Mouse (Mus musculus): ENCODE results near the gene Zswim3. TPM values are rescaled to one million over a fixed set of nuclear protein-coding genes. Genes with fewer than 3 reads are reported as not detected.

The Zswim3 gene
- polyA plus RNA-seq (2014; fragmentation: Nextera tagmentation; extraction: Ambion mirVana) = 8.9 and 11.4 TPM in 2 replicates

DNA sequence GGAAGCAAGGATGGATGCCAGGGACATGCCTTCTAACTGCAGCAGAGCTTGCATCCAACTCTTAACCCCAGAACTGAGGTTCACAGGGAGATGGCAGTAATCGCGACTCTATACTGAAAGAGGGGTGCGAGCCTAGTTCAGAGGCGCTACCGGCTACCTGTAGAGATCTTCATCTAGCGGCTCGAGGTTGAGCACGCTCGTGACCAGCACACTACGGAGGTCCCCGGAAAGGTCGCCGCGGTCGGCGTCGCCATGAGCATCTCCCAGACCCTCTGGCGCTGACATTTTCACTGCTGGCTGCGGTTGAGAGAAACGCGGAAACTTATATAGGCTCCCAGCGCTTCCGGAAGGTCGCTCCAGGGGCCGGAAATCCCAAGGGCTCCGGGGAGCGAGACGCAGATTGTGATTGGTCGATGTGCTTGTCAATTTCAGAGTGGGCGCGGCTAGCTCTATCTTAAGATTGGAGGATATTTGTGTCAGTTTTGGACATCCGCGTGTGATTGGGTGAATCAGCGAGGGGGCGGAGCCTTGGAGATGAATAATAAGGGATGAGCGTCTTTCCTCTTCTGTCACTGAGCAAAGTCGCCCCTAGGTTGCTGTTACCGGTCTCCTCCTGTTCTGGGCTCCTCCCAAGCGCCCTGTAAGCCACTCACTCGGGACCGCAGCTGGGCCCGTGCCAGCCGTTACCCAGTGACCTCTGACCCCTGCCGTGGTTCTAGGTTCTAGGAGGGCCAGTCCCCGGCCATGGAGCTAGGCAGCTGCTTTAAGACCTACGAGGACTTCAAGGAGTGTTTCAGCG, at the start of gene Zswim3, which contains the start of gene Acot8:
TSS of gene Zswim3 (plus strand) at position 566 of the 799 bp plus-strand sequence.
TSS of gene Acot8 (minus strand) at position 350 of the 799 bp plus-strand sequence.
- Histone ChIP-seq H3K4me3 (ENCODE audit: low read depth, low read length) (peak within 1 kb of the TSS; percentile 91), H3K9me3 (ENCODE audit: control insufficient read depth, low read length) (no peaks in the 10 kb centered on the region), H3K27ac (ENCODE audit: low read depth) (peak within 1 kb of the TSS; percentile 81), H3K9ac (ENCODE audit: low read length) (peak within 1 kb of the TSS; percentile 82), H3K4me2 (ENCODE audit: low read length) (peak within 1 kb of the TSS; percentile 97), H3K36me3 (ENCODE audit: control insufficient read depth, insufficient read depth, low read length) (peaks cover 17% of the 10 kb centered on the region), H3K4me1 (replicated peaks; ENCODE audit: control insufficient read depth, insufficient read depth, low read length) (peaks cover 12% of the 10 kb centered on the region), H3K27me3 (replicated peaks; ENCODE audit: control insufficient read depth, insufficient read depth, low read length) (no peaks in the 10 kb centered on the region)
- under 1% methylated on average over 47 of the region's 47 CpGs for WGBS
- DNase-seq (ENCODE audit: low spot score) = peak; percentile 99
- ATAC-seq (replicated peaks; ENCODE audit: low FRiP score, low TSS enrichment, low read depth) = peak; percentile 96

DNA sequence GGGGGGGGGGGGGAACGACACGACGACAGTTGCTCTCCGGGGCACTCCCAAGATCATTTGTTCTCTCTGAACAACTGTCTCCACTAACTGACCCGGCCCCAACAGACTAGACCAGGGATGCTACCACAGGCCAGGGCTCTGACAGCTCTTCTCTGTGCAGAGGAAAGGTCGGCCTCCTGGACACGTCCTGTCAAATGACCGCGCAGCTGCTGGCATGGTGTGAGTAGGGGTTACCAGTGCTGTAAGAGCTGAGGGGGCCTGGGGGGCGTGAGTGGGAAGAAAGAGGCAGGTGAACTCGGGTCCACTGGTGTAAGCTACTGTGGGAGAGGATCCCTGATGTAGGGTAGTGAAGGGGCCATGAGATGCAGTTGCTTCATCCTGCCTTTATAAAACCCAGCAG, 47.1 kb upstream of the Zswim3 start:
- no peak overlapping the region for H3K9ac ChIP-seq (ENCODE audit: low read length)
- H3K36me3 ChIP-seq (ENCODE audit: control insufficient read depth, insufficient read depth, low read length) = peaks cover 99% of the 10 kb centered on the region
- DNase-seq (ENCODE audit: low spot score) (no peak), ATAC-seq (replicated peaks; ENCODE audit: low FRiP score, low TSS enrichment, low read depth) (no peak)
- no peaks in the 10 kb centered on the region for H3K27me3 ChIP-seq (replicated peaks; ENCODE audit: control insufficient read depth, insufficient read depth, low read length)
- no peaks in the 10 kb centered on the region for H3K9me3 ChIP-seq (ENCODE audit: control insufficient read depth, low read length)
- no peak overlapping the region for H3K4me2 ChIP-seq (ENCODE audit: low read length)
- H3K4me3 ChIP-seq (ENCODE audit: low read depth, low read length) = no peak overlapping the region
- 91% methylated on average over 11 of the region's 11 CpGs for WGBS
- H3K27ac ChIP-seq (ENCODE audit: low read depth) = no peak overlapping the region
- H3K4me1 ChIP-seq (replicated peaks; ENCODE audit: control insufficient read depth, insufficient read depth, low read length) = no peaks in the 10 kb centered on the region

DNA sequence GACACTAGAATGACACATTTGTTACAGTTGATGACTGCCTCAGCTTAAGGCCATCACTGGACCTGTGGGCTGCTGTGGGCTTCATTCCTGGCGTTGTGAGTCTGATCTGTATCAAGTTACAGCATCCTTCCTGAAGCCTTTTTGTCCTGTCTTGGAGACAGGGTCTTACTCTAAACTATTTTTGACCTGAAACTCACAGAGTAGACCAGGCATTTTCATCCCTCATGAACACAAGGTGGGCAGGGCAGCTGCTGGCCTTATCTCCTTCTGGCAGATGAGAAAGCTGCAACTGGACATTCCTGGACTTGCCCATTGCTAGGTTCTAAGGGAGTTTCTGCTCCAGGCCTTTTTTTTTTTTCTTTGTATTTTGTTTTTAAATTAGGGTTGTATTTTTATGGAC, 46.2 kb upstream of the Zswim3 start:
- ATAC-seq (replicated peaks; ENCODE audit: low FRiP score, low TSS enrichment, low read depth) = no peak
- Histone ChIP-seq H3K9me3 (ENCODE audit: control insufficient read depth, low read length) (no peaks in the 10 kb centered on the region), H3K4me3 (ENCODE audit: low read depth, low read length) (no peak overlapping the region), H3K36me3 (ENCODE audit: control insufficient read depth, insufficient read depth, low read length) (peaks cover 100% of the 10 kb centered on the region), H3K4me1 (replicated peaks; ENCODE audit: control insufficient read depth, insufficient read depth, low read length) (no peaks in the 10 kb centered on the region), H3K4me2 (ENCODE audit: low read length) (no peak overlapping the region), H3K27me3 (replicated peaks; ENCODE audit: control insufficient read depth, insufficient read depth, low read length) (no peaks in the 10 kb centered on the region), H3K27ac (ENCODE audit: low read depth) (no peak overlapping the region), H3K9ac (ENCODE audit: low read length) (no peak overlapping the region)
- 81% methylated on average over 1 of the region's 1 CpGs for WGBS
- no peak for DNase-seq (ENCODE audit: low spot score)

DNA sequence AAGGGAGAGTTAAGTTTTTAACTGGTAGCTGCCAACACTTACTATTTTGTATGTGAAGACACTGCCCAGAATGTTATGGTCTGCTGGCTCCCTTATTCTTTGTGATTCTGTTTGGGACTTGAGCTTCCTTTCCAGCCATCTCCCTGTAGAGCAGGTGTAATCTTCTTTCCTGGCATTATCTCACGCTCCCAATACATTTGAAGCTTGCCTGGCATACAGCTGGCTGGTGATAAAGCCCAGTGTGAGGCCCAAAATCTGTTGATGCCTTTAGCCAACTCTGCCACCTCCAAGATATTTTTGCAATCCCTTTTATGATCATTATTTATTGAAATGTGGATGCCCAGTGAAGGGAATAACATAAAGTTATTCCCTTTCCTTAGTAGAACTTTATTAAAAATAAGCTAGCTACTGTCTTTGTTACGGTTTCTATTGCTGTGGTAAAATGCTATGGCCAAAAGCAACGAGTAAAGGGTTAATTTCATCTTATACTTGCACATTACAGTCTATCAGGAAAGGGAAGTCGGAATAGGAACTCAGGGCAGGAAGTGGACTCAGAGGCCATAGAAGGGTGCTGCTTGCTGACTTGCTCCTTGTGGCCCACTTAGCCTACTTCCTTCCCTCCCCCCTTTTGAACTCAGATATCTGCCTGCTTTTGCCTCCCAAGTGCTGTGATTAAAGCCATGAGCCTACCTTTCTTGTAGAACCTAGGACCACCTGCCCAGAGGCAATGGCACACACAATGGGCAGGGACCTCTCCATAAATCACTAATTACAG, 44.7 kb upstream of the Zswim3 start:
- H3K27me3 ChIP-seq (replicated peaks; ENCODE audit: control insufficient read depth, insufficient read depth, low read length) = no peaks in the 10 kb centered on the region
- ATAC-seq (replicated peaks; ENCODE audit: low FRiP score, low TSS enrichment, low read depth) (no peak), DNase-seq (ENCODE audit: low spot score) (no peak)
- no peak overlapping the region for H3K4me3 ChIP-seq (ENCODE audit: low read depth, low read length)
- 90% methylated on average over 4 of the region's 4 CpGs for WGBS
- no peak overlapping the region for H3K4me2 ChIP-seq (ENCODE audit: low read length)
- H3K4me1 ChIP-seq (replicated peaks; ENCODE audit: control insufficient read depth, insufficient read depth, low read length) = no peaks in the 10 kb centered on the region
- no peak overlapping the region for H3K9ac ChIP-seq (ENCODE audit: low read length)
- no peaks in the 10 kb centered on the region for H3K9me3 ChIP-seq (ENCODE audit: control insufficient read depth, low read length)
- no peak overlapping the region for H3K27ac ChIP-seq (ENCODE audit: low read depth)
- H3K36me3 ChIP-seq (ENCODE audit: control insufficient read depth, insufficient read depth, low read length) = peaks cover 94% of the 10 kb centered on the region

DNA sequence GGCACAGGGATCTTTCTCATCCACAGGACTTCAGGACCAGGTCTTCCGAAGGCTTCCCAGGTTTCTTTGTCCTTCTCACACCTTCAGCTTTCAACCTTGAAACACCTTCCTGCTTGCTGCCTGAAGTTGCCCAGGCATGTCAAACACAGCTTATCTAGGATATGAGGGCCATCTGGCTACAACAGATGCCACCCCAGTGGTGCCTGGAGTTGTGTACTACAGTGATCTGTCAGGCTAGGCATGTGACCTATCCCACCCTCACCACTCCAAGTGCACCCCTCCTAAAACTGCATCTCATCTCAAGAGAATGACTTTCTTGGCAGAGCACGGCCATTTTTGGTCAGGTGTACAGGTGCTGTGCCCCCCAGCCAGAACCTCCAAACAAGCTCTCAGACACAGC, 43.4 kb upstream of the Zswim3 start:
- H3K9ac ChIP-seq (ENCODE audit: low read length) = no peak overlapping the region
- no peak overlapping the region for H3K4me3 ChIP-seq (ENCODE audit: low read depth, low read length)
- no peak for ATAC-seq (replicated peaks; ENCODE audit: low FRiP score, low TSS enrichment, low read depth)
- H3K27ac ChIP-seq (ENCODE audit: low read depth) = no peak overlapping the region
- peaks cover 93% of the 10 kb centered on the region for H3K36me3 ChIP-seq (ENCODE audit: control insufficient read depth, insufficient read depth, low read length)
- no peaks in the 10 kb centered on the region for H3K4me1 ChIP-seq (replicated peaks; ENCODE audit: control insufficient read depth, insufficient read depth, low read length)
- H3K4me2 ChIP-seq (ENCODE audit: low read length) = no peak overlapping the region
- DNase-seq (ENCODE audit: low spot score) = no peak
- WGBS = 94% methylated on average over 2 of the region's 2 CpGs
- H3K27me3 ChIP-seq (replicated peaks; ENCODE audit: control insufficient read depth, insufficient read depth, low read length) = no peaks in the 10 kb centered on the region
- no peaks in the 10 kb centered on the region for H3K9me3 ChIP-seq (ENCODE audit: control insufficient read depth, low read length)

DNA sequence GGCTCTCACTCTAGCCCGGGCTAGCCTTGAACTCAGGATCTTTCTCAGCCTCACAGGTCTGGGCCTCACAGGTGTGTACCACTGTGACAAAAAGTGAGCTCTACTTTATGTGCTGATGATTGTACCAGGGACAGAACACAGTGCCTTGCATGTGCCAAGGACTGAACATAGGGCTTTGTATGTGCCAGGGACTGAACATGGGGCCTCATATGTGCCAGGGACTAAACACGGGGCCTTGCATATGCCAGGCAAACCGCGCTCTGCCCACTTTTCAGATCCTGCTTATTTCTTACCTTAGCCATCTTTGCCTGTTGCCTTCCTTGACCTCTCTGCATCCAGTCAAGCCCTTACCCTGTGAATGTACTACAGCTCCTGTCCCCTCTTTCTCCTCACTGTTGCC, 42.9 kb upstream of the Zswim3 start:
- DNase-seq (ENCODE audit: low spot score) (no peak), ATAC-seq (replicated peaks; ENCODE audit: low FRiP score, low TSS enrichment, low read depth) (no peak)
- Histone ChIP-seq H3K27ac (ENCODE audit: low read depth) (no peak overlapping the region), H3K36me3 (ENCODE audit: control insufficient read depth, insufficient read depth, low read length) (peaks cover 93% of the 10 kb centered on the region), H3K4me3 (ENCODE audit: low read depth, low read length) (no peak overlapping the region), H3K9me3 (ENCODE audit: control insufficient read depth, low read length) (no peaks in the 10 kb centered on the region), H3K4me2 (ENCODE audit: low read length) (no peak overlapping the region), H3K9ac (ENCODE audit: low read length) (no peak overlapping the region), H3K27me3 (replicated peaks; ENCODE audit: control insufficient read depth, insufficient read depth, low read length) (no peaks in the 10 kb centered on the region), H3K4me1 (replicated peaks; ENCODE audit: control insufficient read depth, insufficient read depth, low read length) (no peaks in the 10 kb centered on the region)
- WGBS = 99% methylated on average over 4 of the region's 4 CpGs

DNA sequence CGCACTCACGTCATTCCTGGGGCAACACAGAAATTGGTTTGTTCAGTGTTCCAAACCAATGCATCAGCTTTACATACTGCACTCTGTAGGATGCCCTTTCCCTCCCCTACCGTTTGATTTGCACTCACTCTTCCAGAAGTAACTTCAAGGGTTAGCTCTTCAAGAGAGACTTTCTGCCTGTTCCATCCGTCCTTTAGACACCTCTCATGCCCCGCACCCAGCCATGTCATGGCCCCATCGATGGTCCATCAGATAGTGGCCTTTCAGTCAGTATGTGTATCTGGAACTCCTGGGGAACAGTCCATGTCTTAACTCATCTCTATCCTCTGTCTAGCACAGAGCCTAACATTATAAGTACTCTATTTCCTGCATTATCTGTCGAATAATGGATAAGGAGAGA, 42.3 kb upstream of the Zswim3 start:
- H3K36me3 ChIP-seq (ENCODE audit: control insufficient read depth, insufficient read depth, low read length) = peaks cover 93% of the 10 kb centered on the region
- H3K27me3 ChIP-seq (replicated peaks; ENCODE audit: control insufficient read depth, insufficient read depth, low read length) = no peaks in the 10 kb centered on the region
- no peaks in the 10 kb centered on the region for H3K9me3 ChIP-seq (ENCODE audit: control insufficient read depth, low read length)
- DNase-seq (ENCODE audit: low spot score) (no peak), ATAC-seq (replicated peaks; ENCODE audit: low FRiP score, low TSS enrichment, low read depth) (no peak)
- H3K4me2 ChIP-seq (ENCODE audit: low read length) = no peak overlapping the region
- no peak overlapping the region for H3K9ac ChIP-seq (ENCODE audit: low read length)
- H3K27ac ChIP-seq (ENCODE audit: low read depth) = no peak overlapping the region
- no peak overlapping the region for H3K4me3 ChIP-seq (ENCODE audit: low read depth, low read length)
- no peaks in the 10 kb centered on the region for H3K4me1 ChIP-seq (replicated peaks; ENCODE audit: control insufficient read depth, insufficient read depth, low read length)
- 87% methylated on average over 7 of the region's 7 CpGs for WGBS

DNA sequence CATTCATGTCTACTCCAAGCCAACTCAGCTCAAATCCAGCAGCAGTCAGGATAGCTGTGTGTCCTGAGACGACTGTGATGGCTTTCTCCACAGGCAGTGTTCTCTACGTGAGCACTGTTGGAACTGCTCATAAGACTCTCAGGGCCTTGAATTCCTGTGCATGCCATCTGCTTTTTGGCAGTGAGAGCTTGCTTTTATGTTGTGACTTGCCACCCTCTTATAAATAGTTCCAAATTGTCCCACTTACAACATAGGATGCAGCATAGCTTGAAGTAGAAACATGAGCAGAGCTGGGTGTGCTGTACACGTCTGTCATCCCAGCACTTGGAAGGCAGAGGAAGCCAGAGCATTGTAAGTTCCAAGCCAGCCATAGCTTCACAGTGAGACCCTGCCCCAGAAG, 39.1 kb upstream of the Zswim3 start:
- ATAC-seq (replicated peaks; ENCODE audit: low FRiP score, low TSS enrichment, low read depth) (no peak), DNase-seq (ENCODE audit: low spot score) (no peak)
- Histone ChIP-seq H3K9me3 (ENCODE audit: control insufficient read depth, low read length) (no peaks in the 10 kb centered on the region), H3K4me3 (ENCODE audit: low read depth, low read length) (no peak overlapping the region), H3K9ac (ENCODE audit: low read length) (no peak overlapping the region), H3K36me3 (ENCODE audit: control insufficient read depth, insufficient read depth, low read length) (peaks cover 70% of the 10 kb centered on the region), H3K4me2 (ENCODE audit: low read length) (no peak overlapping the region), H3K27me3 (replicated peaks; ENCODE audit: control insufficient read depth, insufficient read depth, low read length) (no peaks in the 10 kb centered on the region), H3K4me1 (replicated peaks; ENCODE audit: control insufficient read depth, insufficient read depth, low read length) (peaks cover 7% of the 10 kb centered on the region; the same call in 1 of the 2 replicates), H3K27ac (ENCODE audit: low read depth) (no peak overlapping the region)
- 86% methylated on average over 3 of the region's 3 CpGs for WGBS

Measured in intestine, embryonic 14.5 days (tissue).